Mouse (Mus musculus) naive thymus-derived CD4-positive, alpha-beta T cell, adult 5 months (primary cell): Measurements from ENCODE around the gene Gm21953. TPM values are rescaled to one million over a fixed set of nuclear protein-coding genes. Genes with fewer than 3 reads are reported as not detected.

Source experiments
- polyA plus RNA-seq: library from polyadenylated mRNA; unstranded; fragments of 100-300 nt; shearing (Covaris generic); gene quantifications from one replicate; pipeline ENCODE4 v1.2.1, GENCODE M21; 2017

The Gm21953 gene
- polyA plus RNA-seq = not detected

DNA sequence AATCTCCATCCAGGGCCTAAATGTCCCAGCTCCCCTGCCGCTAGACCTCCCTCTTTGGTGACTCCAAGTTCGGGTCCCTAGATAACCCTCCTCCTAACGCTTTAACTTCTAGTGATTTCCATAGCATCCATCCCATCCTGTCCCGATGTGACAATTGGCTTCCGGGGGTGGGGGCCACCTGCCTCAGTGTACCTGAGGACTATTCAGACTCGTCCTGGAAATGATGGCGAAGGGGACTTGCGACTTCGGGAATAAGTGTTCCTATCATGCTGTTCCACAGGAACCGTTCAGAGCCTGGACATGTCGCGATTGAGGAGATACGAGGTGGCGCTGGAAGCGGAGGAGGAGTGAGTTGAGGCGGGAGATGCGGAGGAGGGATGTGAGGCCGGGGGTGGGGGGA, at the start of gene Gm21953:
Gm21953 (plus strand) TSS at position 301 of the 400 bp plus-strand sequence.

DNA sequence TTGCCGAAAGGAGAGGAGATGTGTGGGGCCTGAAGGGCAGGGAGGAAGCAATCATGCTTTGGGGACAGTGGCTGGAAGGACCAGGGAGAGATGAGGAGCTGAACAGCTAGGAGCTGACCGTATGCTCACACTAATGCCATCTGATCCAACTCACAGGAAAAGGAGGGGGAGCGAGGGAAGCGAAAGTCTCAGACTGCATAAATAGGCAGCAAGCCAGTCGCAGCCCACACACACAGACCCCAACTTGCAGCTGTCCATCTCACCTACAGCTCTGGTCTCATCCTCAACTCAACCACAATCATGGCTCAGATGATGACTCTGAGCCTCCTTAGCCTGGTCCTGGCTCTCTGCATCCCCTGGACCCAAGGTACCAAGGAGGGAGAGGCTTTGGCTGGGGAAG, 38.6 kb upstream of the Gm21953 start, which contains the start of gene Ccl21b:
Ccl21b (plus strand) TSS at position 301 of the 400 bp plus-strand sequence.

DNA sequence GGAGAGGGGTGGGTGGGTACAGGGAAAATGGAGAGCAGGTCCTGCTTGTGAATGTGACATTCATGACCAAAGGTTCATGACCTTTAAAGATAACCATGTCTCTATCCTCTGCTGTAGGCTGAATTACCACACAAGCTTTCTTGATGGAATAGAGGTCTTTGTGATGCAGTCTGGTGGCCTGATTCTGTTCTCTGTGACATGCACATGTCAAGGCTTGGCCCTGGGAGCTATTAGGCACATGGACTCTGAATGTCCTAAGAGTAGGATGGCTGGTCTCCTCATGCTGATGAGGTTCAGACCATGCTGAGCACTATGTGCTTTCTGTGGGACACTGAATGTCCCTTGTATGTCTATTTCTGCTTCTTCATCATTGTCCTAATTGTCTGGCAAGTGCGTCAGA, 24.0 kb downstream of the Gm21953 start, which contains the start of gene Fam205a3:
Fam205a3 (plus strand) TSS at position 301 of the 400 bp plus-strand sequence.

Other genes with a start within 250 kb of the Gm21953 start
- not detected for gene Gm3893, start 203.1 kb upstream of the Gm21953 start, polyA plus RNA-seq
- not detected for gene Gm13304, start 179.4 kb upstream of the Gm21953 start, polyA plus RNA-seq
- not detected for gene Gm13306, start 140.8 kb upstream of the Gm21953 start, polyA plus RNA-seq
- gene Gm13305, start 125.7 kb upstream of the Gm21953 start, polyA plus RNA-seq = not detected
- not detected for gene Gm10600, start 53.6 kb upstream of the Gm21953 start, polyA plus RNA-seq
- gene Ccl21b, start 38.5 kb upstream of the Gm21953 start, polyA plus RNA-seq = not detected
- not detected for gene Fam205a3, start 24.1 kb downstream of the Gm21953 start, polyA plus RNA-seq
- not detected for gene Gm21586, start 145.1 kb downstream of the Gm21953 start, polyA plus RNA-seq
- gene Gm2163, start 172.5 kb downstream of the Gm21953 start, polyA plus RNA-seq = not detected
- not detected for gene Fam205a2, start 233.9 kb downstream of the Gm21953 start, polyA plus RNA-seq